Mouse (Mus musculus) ES-Bruce4 (cell line): ENCODE results near the gene Zbtb45. TPM values are rescaled to one million over a fixed set of nuclear protein-coding genes. Genes with fewer than 3 reads are reported as not detected.

Experiments used
- H3K27ac ChIP-seq: 2 replicates; pipeline ENCODE4 v1.5.1; 2012; ENCODE audit warnings: low read length, inconsistent platforms; ENCODE audit not compliant: insufficient read depth
- H3K27me3 ChIP-seq: 2 replicates; pipeline ENCODE4 v1.6.1; 2012; ENCODE audit warnings: mild to moderate bottlenecking, low read length, inconsistent platforms; ENCODE audit not compliant: control insufficient read depth, poor library complexity, insufficient read depth, severe bottlenecking
- H3K36me3 ChIP-seq: 2 replicates; pipeline ENCODE4 v1.6.1; 2012; ENCODE audit warnings: inconsistent platforms, mild to moderate bottlenecking, low read length, moderate library complexity; ENCODE audit not compliant: control insufficient read depth, poor library complexity, insufficient read depth, severe bottlenecking
- H3K4me1 ChIP-seq: one replicate; pipeline ENCODE4 v1.8.1; 2011; ENCODE audit warnings: low read length; ENCODE audit not compliant: control insufficient read depth, insufficient read depth
- H3K4me3 ChIP-seq: 2 replicates; pipeline ENCODE4 v1.5.1; 2011; ENCODE audit warnings: low read depth, mild to moderate bottlenecking, low read length
- H3K9ac ChIP-seq: 2 replicates; pipeline ENCODE4 v1.6.1; 2012; ENCODE audit warnings: low read depth, mild to moderate bottlenecking, inconsistent platforms; ENCODE audit not compliant: poor library complexity, severe bottlenecking
- H3K9me3 ChIP-seq: replicated peaks from 2 replicates; pipeline ENCODE4 v1.6.1; 2012; ENCODE audit warnings: mild to moderate bottlenecking, low read length, inconsistent platforms; ENCODE audit not compliant: control insufficient read depth, poor library complexity, insufficient read depth, severe bottlenecking
- CTCF ChIP-seq: IDR thresholded peaks from one replicate; pipeline ENCODE4 v1.8.1; 2011; ENCODE audit warnings: low read depth, low read length
- EP300 ChIP-seq: IDR thresholded peaks from 2 replicates; pipeline ENCODE4 v1.6.1; 2011; ENCODE audit warnings: low read depth, low read length; ENCODE audit not compliant: insufficient read depth
- POLR2A ChIP-seq: IDR thresholded peaks from one replicate; pipeline ENCODE4 v1.8.1; 2011; ENCODE audit warnings: low read length; ENCODE audit not compliant: insufficient read depth
- polyA plus RNA-seq: library from polyadenylated mRNA; stranded (reverse); fragments of >200 nt; gene quantifications from 2 replicates; pipeline ENCODE4 v1.2.4, GENCODE M21; 2011; ENCODE audit warnings: low read depth; ENCODE audit not compliant: missing spikeins, insufficient read depth, insufficient read length

The Zbtb45 gene
- polyA plus RNA-seq, 1 experiment: 22.7 TPM

DNA sequence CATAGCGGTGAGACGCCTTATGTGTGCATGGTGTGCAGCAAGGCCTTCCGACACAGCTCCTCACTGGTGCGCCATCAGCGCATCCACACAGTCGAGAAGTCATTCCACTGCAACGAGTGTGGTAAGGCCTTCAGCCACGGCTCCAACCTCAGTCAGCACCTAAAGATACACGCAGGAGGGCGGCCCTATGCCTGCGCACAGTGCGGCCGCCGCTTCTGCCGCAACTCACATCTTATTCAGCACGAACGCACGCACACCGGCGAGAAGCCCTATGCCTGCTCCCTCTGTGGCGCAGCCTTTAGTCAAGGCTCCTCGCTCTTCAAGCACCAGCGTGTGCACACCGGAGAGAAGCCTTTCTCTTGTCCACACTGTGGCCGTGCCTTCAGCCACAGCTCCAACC is 38.9 kb downstream of the Zbtb45 start:
- Histone ChIP-seq H3K9ac (peak overlapping the region; percentile 4), H3K27ac (no peak overlapping the region), H3K4me1 (no peaks in the 10 kb centered on the region), H3K36me3 (no peaks in the 10 kb centered on the region), H3K27me3 (no peaks in the 10 kb centered on the region), H3K9me3 (no peaks in the 10 kb centered on the region), H3K4me3 (peak overlapping the region; percentile 43)
- peak; percentile 9 for TF ChIP-seq POLR2A
- TF ChIP-seq EP300: no peak

DNA sequence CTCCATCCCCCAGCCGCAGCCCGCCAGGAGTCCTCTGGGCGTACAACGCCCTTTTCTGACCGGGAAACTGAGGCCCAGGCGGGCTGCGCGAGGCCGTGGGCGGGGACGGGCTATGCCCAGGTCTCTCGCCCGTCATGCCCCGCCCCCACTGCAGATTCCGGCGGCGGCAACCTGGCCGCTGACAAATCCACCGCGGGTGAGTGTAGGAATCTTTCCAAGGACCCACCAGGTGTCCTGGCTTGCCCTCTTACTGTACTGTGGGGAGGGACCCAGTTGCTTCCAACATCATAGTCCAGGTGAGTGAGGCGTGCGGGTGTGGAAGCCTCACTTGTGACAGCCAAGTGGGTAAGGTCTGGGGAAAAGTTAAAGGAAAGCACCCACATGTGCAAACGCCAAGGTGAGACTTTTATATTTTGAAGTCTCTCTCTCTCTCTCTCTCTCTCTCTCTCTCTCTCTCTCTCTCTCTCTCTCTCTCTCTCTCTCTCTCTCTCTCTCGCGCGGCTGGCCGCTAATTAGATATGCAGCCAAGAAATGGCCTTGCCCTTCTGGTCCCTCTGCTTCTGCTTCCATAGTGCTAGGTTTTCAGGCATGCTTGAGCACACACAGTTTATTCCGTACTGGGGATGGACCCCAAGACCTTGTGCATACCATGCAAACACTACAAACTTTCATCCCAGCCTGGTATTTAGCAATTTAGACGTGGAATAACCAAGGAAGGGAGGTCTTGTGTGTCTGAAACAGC is 43.6 kb downstream of the Zbtb45 start:
- H3K4me3 ChIP-seq: peak overlapping the region; percentile 75

DNA sequence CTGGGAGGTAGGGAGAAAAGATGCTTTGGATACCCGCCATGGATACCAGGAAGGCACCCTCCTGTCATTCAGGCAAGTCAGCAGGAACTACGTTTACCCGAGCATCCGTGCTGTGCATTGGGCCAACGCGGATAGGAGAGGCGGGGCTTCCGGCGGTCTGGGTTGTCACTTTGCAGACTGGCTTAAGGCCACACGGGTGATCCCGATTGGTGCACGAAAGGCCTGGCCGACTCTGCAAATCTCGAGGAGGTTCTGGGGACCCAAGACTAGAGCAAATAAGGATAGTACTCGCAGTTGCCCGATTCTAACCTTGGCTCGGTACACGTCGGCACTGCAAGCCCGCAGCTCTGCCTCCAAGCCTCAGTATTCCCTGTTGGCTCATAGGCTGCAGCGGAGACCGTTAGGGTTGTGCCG is 44.1 kb downstream of the Zbtb45 start, which contains the start of gene Zfp324:
Zfp324 (plus strand) TSS at position 161 of the 414 bp plus-strand sequence.
- H3K9me3 ChIP-seq: no peaks in the 10 kb centered on the region
- H3K27me3 ChIP-seq: no peaks in the 10 kb centered on the region
- no peaks in the 10 kb centered on the region for H3K36me3 ChIP-seq
- H3K9ac ChIP-seq: peak within 1 kb of the TSS; percentile 67
- no peaks in the 10 kb centered on the region for H3K4me1 ChIP-seq
- peak within 1 kb of the TSS; percentile 75 for H3K4me3 ChIP-seq
- TF ChIP-seq CTCF (no peak), EP300 (0 out of 2 replicates have a peak, but pooled peaks have one; percentile 9)
- H3K27ac ChIP-seq: peak within 1 kb of the TSS; percentile 20

More for the DNA sequence above, 43.6 kb downstream of the Zbtb45 start:
- no peaks in the 10 kb centered on the region for H3K9me3 ChIP-seq
- H3K27me3 ChIP-seq: no peaks in the 10 kb centered on the region
- TF ChIP-seq EP300: no peak
- no peak for TF ChIP-seq CTCF
- no peak for TF ChIP-seq POLR2A
- peak overlapping the region; percentile 67 for H3K9ac ChIP-seq
- peak overlapping the region; percentile 16; the same call in 1 of the 2 replicates for H3K27ac ChIP-seq
- no peaks in the 10 kb centered on the region for H3K4me1 ChIP-seq
- no peaks in the 10 kb centered on the region for H3K36me3 ChIP-seq

DNA sequence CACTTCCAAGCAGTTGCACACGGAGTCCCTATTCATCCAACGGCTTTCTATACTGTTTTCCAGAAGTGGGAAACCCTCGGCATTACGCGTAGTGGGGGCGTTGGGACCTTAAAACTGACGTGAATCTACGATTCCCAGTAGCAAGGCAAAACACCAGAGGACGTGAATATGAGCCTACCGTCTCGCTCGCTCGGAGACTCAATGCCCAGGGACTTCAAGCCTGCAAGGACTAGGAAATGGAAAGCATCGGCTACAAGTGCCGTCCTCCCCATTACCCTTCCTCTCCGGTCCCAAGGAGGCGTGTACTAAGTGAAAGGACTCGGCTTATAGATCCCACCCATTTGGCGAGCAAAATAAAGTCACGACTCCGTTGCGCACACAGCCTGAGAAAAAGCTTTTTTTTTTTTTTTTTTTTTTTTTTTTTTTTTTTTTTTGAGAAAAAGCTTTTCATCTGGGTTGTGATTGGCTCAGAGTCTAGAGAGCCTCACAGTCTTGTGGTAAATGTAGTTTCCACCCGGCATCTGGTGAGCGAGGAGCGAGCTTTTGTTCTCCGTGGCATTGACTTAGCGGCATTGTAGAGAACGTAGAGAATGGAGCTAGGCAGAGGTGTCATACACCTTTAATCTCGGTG is 48.2 kb downstream of the Zbtb45 start:
- no peaks in the 10 kb centered on the region for H3K27me3 ChIP-seq
- H3K9ac ChIP-seq: peak overlapping the region; percentile 62
- no peak for TF ChIP-seq CTCF
- H3K9me3 ChIP-seq: no peaks in the 10 kb centered on the region
- H3K27ac ChIP-seq: no peak overlapping the region
- H3K4me3 ChIP-seq: peak overlapping the region; percentile 65
- H3K36me3 ChIP-seq: no peaks in the 10 kb centered on the region
- no peaks in the 10 kb centered on the region for H3K4me1 ChIP-seq

DNA sequence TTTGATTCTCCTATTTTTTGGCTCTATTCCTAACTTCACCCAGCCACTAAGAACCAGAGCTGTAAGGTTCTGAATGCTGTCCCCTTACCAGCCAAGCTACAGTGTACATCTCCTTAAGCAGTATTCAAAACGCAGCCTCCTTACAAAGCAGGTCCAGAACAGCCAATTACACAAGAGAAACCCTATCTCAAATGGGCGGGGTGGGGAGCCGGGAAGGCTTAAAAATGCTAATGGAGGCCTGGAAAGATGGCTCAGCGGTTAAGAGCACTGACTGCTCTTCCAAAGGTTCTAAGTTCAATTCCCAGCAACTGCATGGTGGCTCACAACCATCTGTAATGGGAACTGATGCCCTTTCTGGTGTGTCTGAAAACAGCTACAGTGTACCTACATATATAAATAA is 50.1 kb downstream of the Zbtb45 start:
- no peaks in the 10 kb centered on the region for H3K36me3 ChIP-seq
- no peaks in the 10 kb centered on the region for H3K27me3 ChIP-seq
- H3K4me3 ChIP-seq: no peak overlapping the region
- H3K9me3 ChIP-seq: no peaks in the 10 kb centered on the region
- TF ChIP-seq POLR2A (no peak), CTCF (no peak), EP300 (no peak)
- H3K9ac ChIP-seq: no peak overlapping the region
- 0 out of 2 replicates have a peak overlapping the region, but pooled peaks have one; percentile 0 for H3K27ac ChIP-seq
- no peaks in the 10 kb centered on the region for H3K4me1 ChIP-seq

DNA sequence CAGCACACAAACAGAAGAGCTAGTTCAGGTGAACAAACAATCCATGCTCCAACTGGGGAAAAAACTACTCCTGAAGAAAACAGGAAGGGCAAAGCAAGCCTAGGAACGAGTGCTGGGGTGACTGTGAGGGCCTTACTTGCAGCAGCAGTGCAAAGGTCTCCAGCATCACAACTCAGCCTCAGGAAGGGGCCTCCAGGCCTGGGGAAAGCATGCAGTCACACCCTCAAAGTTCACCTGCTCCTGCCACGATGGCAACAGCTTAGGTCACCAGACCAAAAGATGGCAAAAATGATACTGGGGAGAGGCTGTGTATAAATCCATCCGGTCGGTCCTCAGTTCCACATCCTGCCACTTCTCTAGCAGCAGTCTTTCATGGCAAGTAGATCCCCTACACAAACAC is 50.9 kb downstream of the Zbtb45 start:
- Histone ChIP-seq H3K4me3 (no peak overlapping the region), H3K36me3 (no peaks in the 10 kb centered on the region), H3K9me3 (no peaks in the 10 kb centered on the region), H3K9ac (no peak overlapping the region), H3K27ac (0 out of 2 replicates have a peak overlapping the region, but pooled peaks have one; percentile 0), H3K4me1 (no peaks in the 10 kb centered on the region), H3K27me3 (no peaks in the 10 kb centered on the region)
- TF ChIP-seq POLR2A (no peak), CTCF (no peak), EP300 (no peak)
